Mouse (Mus musculus): ENCODE results near the gene Mmachc.
"Not testable (repeated sequence)": the region's sequence is repeated elsewhere in the genome, so short reads cannot be mapped to it uniquely, and the experiment has no call there.

The Mmachc gene

DNA sequence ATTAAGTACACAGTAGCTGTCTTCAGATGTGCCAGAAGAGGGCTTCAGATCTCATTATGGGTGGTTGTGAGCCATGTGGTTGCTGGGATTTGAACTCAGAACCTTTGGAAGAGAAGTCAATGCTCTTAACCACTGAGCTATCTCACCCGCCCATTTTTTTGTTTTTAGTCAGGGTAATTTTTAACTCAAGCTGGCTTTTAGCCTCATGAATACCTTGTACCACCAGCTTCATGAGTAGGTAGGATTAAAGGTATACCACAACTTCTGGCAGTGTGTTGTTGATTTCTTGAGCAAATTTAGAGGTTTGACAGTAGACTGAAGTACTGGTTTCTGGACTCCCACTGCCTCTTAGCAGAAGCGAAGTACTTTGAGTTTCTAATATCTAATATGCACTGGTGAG, 16.1 kb downstream of the Mmachc start:
- in situ Hi-C loops (cut with MboI): no loop called here

DNA sequence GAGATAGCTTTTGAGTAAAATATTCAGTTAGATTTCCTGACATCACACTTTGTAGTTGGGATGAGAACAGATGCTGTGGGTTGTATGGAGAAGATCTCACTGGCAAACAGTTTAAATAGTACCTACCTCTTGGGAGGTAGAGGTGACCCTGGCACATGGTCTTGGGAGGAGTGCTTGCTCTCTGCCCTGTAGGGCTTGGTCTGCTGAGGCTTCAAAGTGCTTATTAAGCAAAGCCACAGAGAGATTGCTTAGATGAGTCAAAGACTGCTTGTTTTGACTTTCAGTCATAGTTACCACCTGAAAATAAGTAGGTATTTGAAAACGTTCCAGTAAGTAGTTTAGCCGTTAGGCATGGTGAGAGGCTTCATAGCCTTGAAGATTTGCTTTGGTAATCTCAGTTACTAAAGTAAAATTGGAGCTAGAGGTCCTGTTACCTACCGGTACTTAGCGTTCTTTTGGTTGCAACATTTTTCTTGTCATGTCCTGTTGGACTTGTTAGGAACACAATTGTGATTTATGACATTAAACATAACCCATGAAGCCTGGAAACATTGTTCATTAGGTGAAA, 18.8 kb downstream of the Mmachc start:
- in situ Hi-C loops (cut with MboI): no loop called here

DNA sequence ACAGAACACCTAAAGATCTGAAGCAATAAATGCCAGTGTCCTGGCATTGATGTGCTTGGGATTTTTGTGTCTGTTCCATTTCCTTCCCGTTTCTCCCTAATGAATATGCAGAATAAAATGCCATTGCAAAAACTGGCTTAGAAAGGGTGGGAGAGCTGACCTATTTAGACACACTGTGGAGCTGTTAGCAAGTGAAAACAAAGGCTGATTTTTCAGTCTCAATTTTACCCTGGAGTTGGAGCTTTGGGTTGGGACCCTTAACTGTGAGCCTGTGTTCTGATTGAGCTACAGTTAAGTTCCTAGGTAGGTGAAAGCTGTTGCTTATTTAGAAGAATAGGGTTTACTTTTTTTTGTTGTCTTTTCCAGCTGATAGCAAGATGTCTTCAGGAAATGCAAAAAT, 21.2 kb downstream of the Mmachc start:
- in situ Hi-C loops (cut with MboI): no loop called here

DNA sequence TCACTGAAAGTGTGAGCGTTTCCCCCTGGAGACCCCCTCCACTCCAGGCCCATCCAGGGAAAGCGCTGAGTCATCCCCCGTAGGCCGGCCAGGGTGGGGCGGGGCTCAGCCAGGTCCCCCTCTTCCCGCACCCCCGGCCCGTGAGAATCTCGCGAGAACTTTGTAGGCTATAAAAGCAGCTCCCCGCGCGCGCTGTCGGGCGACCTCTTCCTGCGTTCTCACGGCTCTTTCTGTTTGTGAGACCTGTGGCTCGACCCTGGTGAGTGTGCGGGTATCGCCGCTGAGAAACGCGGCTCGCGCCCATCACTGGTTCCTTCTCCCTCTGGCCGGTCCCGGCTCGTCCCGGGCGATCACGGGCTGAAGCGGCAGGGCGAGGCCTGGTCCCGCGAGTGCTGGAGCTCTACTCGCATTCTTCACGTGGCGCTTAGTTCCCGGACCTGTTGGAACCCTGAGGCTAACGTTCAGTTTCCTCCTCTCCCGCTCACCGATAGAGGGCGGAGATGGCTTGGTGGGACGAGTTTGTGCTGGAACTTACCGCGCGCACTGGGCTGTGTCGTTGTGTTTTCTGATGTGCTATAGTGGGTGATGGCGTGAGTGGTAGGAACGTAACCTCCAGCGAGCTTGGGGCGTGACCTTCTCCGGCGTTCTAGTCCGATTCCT, 22.7 kb downstream of the Mmachc start, which contains the start of gene Prdx1:
TSS of gene Prdx1 (plus strand) at position 143 of the 660 bp plus-strand sequence.
- in situ Hi-C loops (cut with MboI): no loop called here

DNA sequence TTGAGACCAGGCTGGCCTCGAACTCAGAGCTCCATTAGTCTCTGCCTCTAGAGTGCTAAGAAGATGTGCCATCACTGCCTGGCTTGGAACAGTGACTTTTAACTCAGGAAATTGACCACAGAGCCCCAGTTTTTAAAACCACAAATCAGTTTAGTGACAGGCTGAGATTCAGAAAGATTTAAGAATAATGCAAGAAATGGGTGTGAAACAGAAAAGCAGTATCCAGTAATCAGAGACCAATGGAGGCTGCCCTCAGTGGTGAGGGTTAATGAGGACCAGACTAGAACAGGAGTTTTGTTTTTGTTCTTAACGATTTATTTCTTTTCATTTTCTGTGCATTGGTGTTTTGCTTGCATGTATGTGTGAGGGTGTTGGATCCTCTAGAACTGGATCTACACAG, 23.5 kb downstream of the Mmachc start:
- in situ Hi-C loops (cut with MboI): no loop called here

DNA sequence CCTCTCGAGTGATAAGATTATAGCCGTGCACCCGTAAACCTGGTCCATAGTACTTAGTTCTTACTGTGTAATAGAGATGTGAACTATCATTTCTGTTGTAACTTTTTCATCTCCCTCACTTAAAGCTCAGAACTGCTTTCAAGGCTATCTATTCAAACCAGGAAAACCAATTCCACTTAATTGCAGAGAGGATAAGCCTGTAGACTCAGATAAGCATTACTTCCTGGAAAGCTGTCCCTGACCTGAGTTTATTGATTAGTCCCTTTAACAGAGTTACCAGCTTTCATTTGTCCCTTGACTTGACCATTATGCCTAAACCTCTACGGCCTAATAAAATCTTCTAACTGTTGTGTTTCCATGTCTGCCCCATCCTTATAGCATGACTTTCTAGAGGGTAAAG, 24.2 kb downstream of the Mmachc start:
- in situ Hi-C loops (cut with MboI): no loop called here

DNA sequence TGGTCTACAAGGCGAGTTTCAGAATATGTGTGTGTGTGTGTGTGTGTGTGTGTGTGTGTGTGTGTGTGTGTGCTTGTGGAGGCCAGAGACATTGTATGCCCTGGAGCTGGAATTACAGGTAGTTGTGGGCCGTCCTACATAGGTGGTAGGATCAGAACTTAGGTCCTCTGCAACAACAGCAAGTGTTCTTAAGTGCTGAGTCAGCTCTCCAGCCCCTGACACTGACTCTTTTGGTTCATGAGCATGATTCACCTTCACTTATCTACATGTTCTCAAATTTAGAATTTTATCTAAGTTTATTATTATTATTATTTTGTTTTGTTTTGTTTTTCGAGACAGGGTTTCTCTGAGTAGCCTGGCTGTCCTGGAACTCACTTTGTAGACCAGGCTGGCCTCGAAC, 27.7 kb downstream of the Mmachc start:
- in situ Hi-C loops (cut with MboI): not testable (repeated sequence)

DNA sequence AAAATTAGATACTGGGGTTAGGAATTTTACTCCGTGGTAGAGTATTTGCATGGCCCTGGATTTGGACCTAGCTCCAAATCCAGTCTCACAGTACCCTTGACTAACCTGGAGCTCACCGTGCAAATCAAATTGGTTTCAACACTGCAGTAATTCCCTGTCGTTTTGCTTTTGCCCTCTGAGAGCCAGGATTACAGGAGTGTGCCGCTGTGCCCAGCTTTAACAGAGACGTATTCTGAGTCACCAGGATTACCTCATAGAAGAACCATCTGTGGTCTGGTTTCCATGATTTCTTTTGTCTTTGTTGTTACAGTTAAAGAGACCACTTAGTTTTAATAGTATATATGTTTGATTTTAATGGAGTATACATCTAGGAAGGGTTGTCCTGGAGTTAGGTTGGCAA, 29.1 kb downstream of the Mmachc start:
- in situ Hi-C loops (cut with MboI): no loop called here

DNA sequence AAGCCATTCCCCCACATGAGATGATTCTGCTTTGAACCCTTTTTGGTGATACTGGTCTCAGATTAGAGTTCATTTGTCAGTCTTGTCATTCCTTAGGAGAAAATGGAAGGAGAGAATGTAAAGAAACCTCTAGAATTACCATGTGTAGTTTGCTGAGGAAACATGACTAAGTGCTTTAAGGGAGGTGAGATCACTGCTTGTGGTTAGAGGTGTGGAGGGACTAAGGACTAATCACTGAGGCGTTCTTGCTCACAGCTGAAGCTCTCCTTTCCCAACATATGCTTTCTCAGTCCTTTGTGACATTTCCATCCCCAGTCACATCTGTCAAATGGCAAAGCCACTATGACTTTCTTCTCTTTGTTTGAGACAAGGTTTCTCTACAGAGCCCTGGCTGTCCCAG, 30.4 kb downstream of the Mmachc start:
- in situ Hi-C loops (cut with MboI): no loop called here

DNA sequence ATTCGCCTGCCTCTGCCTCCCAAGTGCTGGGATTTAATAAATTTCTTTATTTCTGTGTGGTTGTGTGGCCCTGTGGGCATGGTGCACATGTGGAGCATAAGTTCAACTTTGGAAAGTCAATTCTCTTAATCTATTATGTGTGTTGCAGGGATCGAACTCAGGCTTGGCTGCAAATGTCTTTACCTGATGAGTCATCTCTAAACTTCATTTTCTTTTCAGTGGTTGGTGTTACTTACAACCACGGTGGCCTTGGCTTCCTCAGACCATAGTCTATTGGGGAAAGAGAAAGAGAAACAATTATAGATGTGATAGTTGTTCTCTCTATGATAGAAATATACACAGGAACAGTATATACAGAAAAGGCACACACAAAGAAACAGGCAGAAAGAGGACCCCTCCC, 32.2 kb downstream of the Mmachc start:
- in situ Hi-C loops (cut with MboI): no loop called here

DNA sequence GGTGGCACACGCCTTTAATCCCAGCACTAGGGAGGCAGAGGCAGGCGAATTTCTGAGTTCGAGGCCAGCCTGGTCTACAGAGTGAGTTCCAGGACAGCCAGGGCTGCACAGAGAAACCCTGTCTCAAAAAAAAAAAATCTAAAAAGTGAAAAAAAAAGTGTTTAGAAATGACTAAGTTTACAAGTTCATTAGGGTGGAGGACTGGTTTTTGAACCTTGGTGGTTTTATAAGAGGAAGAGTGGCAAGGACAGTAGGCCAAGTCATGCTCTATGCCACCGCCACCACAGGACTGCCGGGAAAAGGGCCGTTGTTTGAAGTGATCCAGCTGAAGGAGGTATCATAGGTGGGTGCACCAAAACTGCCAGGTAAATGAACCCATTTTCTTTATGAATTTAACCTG, 33.4 kb downstream of the Mmachc start:
- in situ Hi-C loops (cut with MboI): not testable (repeated sequence)

DNA sequence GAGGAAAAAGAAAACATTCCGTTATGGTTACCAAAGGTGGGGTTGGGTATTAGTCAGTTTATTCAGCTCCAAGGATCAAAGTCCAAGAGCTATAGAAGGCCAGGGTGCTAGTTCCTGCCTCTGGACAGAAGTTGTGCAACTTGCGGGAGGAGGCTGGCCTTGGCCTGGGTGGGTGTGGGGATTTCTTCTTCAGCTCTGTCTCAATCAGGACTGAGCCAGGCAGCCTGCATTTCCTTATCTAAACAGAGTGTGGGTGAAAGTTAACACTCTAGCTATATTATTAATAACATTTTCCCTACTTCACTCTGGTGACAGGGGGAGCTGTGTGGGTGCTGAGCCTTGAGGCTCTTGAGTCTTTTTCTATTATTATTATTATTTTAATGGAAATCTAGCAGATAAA, 35.4 kb downstream of the Mmachc start:
- in situ Hi-C loops (cut with MboI): no loop called here

DNA sequence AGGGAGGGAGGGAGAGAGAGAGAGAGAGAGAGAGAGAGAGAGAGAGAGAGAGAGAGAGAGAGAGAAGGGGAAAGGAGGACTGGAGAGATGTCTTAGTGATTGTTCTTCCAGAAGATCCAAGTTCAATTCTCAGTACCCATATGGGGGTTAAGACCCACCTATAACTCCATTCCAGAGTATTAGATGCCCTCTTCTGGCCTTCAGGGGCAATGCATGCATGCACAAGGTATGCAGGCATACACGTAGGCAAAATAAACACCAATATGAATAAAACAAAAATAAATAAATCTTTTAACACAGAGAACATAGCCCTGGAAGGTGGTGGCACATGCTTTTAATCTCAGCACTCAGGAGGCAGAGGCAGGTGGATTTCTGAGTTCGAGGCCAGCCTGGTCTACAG, 38.9 kb downstream of the Mmachc start:
- in situ Hi-C loops (cut with MboI): no loop called here

DNA sequence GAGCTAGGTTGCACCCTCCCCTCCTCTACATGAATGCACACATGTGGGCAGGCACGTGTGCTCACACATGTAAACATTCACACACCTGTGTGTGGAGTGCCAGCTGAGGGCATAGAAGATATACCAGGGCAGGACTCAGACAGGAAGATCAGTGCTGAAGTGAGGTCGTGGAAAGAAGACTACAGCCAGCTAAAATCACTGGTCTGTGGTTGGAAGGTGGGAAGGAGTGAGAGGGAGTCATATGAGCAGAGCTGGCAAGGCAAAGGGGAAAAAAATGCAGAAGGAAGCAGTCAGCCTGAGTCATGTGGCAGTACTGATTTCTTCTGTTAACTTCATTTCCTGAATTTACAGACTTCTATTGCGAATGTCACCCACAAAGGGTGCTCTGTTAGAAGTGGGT, 40.1 kb downstream of the Mmachc start:
- in situ Hi-C loops (cut with MboI): no loop called here

DNA sequence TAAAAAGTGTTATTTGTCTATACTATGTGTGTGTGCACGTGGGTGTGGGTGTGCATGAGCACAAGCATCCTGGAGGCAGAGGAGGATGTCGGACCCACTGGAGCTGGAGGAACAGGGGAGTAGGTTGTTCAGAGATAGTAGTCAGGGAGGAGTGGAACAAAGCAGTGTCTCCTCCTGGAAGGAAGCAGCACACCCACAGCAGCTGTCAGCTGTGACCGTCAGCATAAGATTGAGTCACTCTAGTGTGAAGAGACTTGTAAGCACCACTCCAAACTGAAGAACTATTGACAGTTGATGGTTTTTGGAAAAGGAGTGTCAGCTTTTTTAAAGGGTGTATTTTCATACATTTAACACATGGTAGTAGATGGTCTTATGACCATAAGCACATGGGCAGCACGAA, 41.6 kb downstream of the Mmachc start:
- in situ Hi-C loops (cut with MboI): no loop called here

DNA sequence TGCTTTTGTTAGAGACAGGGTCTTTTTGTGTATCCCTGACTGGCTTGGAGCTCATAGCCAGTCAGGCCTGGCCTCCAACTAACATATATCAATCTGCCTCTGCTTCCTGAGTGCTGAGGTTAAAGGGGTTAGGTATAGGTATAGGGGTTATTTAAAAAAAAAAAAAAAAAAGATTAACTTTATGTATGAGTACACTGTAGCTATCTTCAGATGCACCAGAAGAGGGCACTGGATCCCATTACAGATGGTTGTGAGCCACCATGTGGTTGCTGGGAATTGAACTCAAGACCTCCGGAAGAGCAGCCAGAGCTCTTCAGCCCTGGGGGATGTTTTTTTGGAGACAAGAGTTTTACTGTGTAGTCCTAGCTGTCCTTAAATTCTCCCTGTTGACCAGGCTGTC, 46.2 kb downstream of the Mmachc start:
- in situ Hi-C loops (cut with MboI): no loop called here

DNA sequence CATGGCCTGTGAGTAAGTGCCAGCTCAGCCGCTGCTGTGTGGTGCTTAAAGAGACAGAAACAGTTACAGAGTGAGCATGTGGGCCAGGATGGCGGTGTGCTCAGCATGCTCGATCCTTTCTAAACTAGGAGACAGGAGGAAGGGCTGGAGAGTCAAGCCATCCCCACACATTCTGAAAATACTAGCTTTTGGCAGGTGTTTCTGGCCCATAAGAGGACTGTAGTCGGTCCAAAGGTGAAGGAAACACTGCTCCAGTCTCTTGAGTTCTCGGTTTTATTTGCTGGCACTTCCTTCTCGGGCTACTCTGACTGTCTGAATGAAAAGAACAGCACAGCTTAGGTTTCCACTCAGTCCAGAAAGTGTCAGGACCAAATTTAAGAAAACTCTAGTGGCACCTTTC, 47.4 kb downstream of the Mmachc start:
- in situ Hi-C loops (cut with MboI): no loop called here

DNA sequence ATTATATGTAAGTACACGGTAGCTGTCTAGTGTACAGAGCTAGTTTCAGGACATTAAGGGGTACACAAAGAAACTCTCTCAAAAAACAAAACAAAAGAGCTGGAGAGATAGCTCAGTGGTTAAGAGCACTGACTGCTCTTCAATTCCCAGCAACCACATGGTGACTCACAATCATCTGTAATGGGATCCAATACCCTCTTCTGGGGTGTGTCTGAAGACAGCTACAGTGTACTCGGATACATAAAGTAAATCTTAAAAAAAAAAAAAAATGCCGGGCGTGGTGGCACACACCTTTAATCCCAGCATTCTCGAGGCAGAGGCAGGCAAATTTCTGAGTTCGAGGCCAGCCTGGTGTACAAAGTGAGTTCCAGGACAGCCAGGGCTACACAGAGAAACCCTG, 48.3 kb downstream of the Mmachc start:
- in situ Hi-C loops (cut with MboI): not testable (repeated sequence)

DNA sequence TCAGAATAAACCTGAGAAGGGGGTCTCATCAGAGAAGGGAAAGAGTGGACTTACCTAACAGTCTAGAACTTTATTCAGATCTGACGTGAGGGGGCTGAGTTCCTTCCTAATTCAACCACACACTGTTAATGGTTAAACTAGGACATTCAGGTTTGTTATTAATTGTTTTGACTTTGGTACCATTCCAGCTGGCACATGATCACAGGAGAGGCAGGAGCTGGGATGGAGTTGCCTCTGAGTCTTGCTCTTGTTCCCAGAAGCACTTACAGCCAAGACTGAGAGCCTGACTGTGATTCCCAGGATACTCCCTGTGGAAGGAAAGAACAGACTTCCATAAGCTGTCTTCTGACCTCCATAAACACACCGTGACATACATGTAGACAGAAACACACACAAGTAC, 48.7 kb downstream of the Mmachc start:
- in situ Hi-C loops (cut with MboI): no loop called here

DNA sequence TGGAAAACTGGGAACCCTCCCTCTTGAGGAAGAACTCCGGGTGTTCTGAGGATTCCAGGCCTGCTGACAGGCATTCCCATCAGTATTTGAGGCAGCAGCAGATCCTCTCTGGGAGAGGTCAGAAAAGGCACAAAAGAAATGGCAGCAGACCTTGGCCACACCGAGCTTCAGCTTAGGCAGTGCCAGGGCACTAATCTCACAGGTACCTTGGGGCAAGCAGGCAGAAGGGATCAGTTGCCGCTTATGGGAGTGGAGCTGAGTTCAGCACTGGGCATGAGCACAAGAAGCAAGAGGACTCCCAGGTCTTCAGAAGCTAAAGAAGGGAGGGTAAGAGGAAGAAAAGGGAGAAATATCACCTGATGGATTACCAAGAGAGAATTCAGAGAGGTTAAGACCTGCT, 50.2 kb downstream of the Mmachc start:
- in situ Hi-C loops (cut with MboI): no loop called here

DNA sequence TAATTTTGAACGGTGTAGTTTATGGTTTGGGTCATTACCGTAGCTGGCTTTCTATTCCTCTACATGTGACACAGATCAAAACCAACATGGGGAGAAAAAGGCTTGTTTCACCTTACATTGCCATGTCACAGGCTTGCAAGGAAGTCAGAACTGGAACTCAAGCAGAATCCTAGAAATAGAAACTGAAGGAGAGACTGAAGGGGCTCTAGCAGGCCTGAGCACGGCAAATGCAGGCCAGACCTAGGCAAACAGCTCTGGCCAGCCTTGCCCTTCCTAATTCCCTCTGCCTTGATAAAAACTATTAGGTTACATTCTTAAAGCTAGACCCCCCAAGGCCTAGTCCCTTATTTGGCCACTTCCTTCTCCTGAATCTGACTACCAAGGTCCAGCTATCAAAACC, 52.5 kb downstream of the Mmachc start:
- in situ Hi-C loops (cut with MboI): no loop called here

DNA sequence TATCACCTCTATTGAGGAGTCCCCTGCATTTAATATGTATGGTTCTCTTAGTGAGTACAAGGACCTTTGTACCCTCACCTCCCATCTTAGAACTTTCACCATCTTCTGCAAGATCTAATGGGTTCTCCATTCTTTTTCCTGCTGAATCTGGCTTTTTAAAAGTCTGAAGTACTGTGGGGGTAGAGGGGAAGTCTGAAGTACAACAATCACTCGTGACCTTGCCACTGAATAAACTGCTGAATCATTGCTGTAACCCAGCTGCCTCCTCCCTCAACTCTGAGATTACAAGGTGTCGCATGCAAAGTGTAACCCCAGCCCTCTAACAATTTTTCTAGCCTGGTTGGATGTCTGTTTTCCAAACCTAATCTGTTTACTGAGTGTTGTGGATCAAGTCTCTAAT, 53.1 kb downstream of the Mmachc start:
- in situ Hi-C loops (cut with MboI): no loop called here

DNA sequence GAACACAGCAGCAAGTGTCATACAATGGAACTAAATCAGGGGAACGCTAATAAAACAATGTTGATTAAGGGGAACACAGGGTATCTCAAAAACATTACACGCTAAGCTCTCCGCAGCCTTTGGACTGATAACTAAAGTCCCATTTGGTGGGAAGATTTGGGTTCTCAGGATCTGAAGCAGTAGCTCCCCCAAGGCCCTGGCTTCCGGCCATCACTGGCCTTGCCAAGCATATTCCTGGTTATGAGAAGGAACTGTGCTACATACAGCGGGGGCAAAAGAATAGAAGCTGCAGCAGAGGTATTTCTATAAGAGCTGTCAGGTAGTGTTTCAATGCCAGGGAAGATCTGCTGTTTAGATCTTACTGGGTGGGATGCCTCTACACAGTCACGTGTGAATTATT, 55.0 kb downstream of the Mmachc start:
- in situ Hi-C loops (cut with MboI): no loop called here
